Mouse (Mus musculus) myocyte (in vitro differentiated cells): ENCODE measurements around the gene Bcl2l14.

Experiments
- CEBPB ChIP-seq: IDR thresholded peaks from 2 replicates; pipeline ENCODE4 v1.6.1; 2011; ENCODE audit warnings: mild to moderate bottlenecking, moderate library complexity; ENCODE audit not compliant: poor library complexity, insufficient read depth, severe bottlenecking
- E2F4 ChIP-seq: IDR thresholded peaks from one replicate; pipeline ENCODE4 v1.6.1; 2011; ENCODE audit warnings: mild to moderate bottlenecking, control low read depth, moderate library complexity; ENCODE audit not compliant: insufficient read depth
- MAX ChIP-seq: IDR thresholded peaks from one replicate; pipeline ENCODE4 v1.6.1; 2011; ENCODE audit warnings: low read depth, mild to moderate bottlenecking, control low read depth
- MYOG ChIP-seq, 3 experiments: IDR thresholded peaks; one replicate each; pipeline ENCODE4 v1.6.1; 2011; ENCODE audit warnings: control low read depth in 2 of 3, low read depth in 2 of 3, mild to moderate bottlenecking in 2 of 3; ENCODE audit not compliant: insufficient read length in 2 of 3, control insufficient read depth in 1 of 3, insufficient read depth in 1 of 3
- POLR2A ChIP-seq: IDR thresholded peaks from one replicate; pipeline ENCODE4 v1.6.1; 2011; ENCODE audit warnings: low read depth, mild to moderate bottlenecking, control low read depth, moderate library complexity; ENCODE audit not compliant: insufficient read length
- POLR2AphosphoS2 ChIP-seq: IDR thresholded peaks from one replicate; pipeline ENCODE4 v1.6.1; 2011; ENCODE audit warnings: low read depth, control low read depth; ENCODE audit not compliant: insufficient read length
- REST ChIP-seq: IDR thresholded peaks from one replicate; pipeline ENCODE4 v1.6.1; 2011; ENCODE audit warnings: mild to moderate bottlenecking, control low read depth, moderate library complexity; ENCODE audit not compliant: insufficient read depth, insufficient read length
- SRF ChIP-seq: IDR thresholded peaks from one replicate; pipeline ENCODE4 v1.6.1; 2011; ENCODE audit warnings: low read depth; ENCODE audit not compliant: control insufficient read depth, insufficient read length
- TCF12 ChIP-seq: IDR thresholded peaks from one replicate; pipeline ENCODE4 v1.6.1; 2011; ENCODE audit warnings: mild to moderate bottlenecking, control low read depth; ENCODE audit not compliant: poor library complexity, insufficient read depth, severe bottlenecking
- TCF3 ChIP-seq: IDR thresholded peaks from one replicate; pipeline ENCODE4 v1.6.1; 2011; ENCODE audit warnings: low read depth, control low read depth; ENCODE audit not compliant: insufficient read length
- USF1 ChIP-seq: IDR thresholded peaks from one replicate; pipeline ENCODE4 v1.6.1; 2011; ENCODE audit warnings: low read depth, mild to moderate bottlenecking, control low read depth, moderate library complexity

DNA sequence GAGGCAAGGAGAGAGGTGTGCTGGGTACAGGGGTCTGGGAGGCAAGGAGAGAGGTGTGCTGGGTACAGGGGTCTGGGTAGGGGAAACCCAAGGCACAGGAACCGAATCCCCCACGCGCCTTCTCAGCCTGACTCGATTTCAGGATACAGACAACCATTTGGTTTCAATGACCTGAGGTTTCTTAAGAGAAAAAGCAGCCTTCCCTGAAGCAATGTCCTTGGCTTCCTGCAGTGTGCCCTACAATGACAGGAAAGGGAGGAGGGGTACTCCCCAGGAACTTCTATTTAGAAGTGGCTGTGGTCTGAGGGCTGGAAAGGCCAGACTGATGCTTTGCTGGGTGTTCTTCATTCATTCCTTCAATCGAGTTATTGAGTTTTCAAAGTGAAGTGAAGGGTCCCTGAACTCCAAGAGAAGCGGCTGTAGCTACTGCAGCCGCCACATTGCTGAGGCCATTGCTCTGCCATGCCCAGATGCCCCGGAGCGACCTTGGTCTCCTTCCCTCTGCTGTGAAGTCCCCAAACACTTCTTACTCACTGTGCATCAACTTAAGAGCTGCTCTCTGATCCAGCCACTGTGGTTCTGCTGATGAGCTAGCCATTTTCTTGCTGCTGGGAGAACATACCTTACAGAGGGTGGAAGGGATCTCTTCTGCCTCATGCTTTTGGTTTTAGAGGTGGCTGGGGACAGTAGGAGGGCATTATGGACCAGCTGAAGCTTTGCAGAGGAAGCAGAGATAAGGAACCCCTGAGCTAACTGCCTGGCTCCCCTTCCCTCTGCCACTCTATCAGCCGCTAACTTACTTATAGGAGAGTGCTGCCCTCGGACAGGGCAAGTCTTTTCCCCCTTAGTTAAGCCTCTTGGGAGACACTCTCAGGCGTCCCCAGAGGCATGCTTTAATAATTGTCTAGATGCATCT is 28.5 kb upstream of the Bcl2l14 start:
- TF ChIP-seq POLR2A = no peak
- TF ChIP-seq USF1 = no peak
- TF ChIP-seq MAX = no peak
- no peak for TF ChIP-seq E2F4
- no peak for TF ChIP-seq SRF
- TF ChIP-seq CEBPB = no peak
- no peak for TF ChIP-seq POLR2AphosphoS2
- TF ChIP-seq TCF12 = no peak
- TF ChIP-seq MYOG (IDR thresholded peaks at IDR 0.05; ENCODE audit: control insufficient read depth in 1 of 3, insufficient read depth in 1 of 3, insufficient read length in 2 of 3, low read depth in 2 of 3) = no peak
- TF ChIP-seq TCF3 = no peak
- TF ChIP-seq REST = no peak
